Mouse (Mus musculus) forebrain, embryonic 14.5 days (tissue): ENCODE data around the gene Lrmda. TPM values are rescaled to one million over a fixed set of nuclear protein-coding genes. Genes with fewer than 3 reads are reported as not detected.

ENCODE experiments used
- ATAC-seq: fragments of 200-750 bp; cut with Nextera tagmentation; 2 replicates; pipeline ENCODE4 v1.8.0; 2017; ENCODE audit warnings: mild to moderate bottlenecking, moderate library complexity
- DNase-seq: peaks from one replicate; pipeline ENCODE4 v3.0.0-alpha.2; 2015; ENCODE audit warnings: low spot score
- H3K27ac ChIP-seq: fragments of 300-500 bp; sonication (generic); 2 replicates; pipeline ENCODE4 v1.5.1; 2014; ENCODE audit warnings: low read depth, mild to moderate bottlenecking, control low read depth, low read length, moderate library complexity
- H3K27me3 ChIP-seq: fragments of 300-500 bp; sonication (generic); replicated peaks from 2 replicates; pipeline ENCODE4 v1.6.1; 2014; ENCODE audit warnings: low read length, control low read depth, mixed read lengths; ENCODE audit not compliant: control insufficient read depth, insufficient read depth
- H3K36me3 ChIP-seq: fragments of 300-500 bp; sonication (generic); 2 replicates; pipeline ENCODE4 v1.6.1; 2014; ENCODE audit warnings: low read length, control low read depth; ENCODE audit not compliant: control insufficient read depth, insufficient read depth
- H3K4me1 ChIP-seq: fragments of 300-500 bp; sonication (generic); 2 replicates; pipeline ENCODE4 v1.6.1; 2014; ENCODE audit warnings: antibody characterized with exemption, low read length, control low read depth; ENCODE audit not compliant: control insufficient read depth, insufficient read depth
- H3K4me2 ChIP-seq: fragments of 300-500 bp; sonication (generic); 2 replicates; pipeline ENCODE4 v1.6.1; 2014; ENCODE audit warnings: mild to moderate bottlenecking, control low read depth, low read length
- H3K4me3 ChIP-seq: fragments of 300-500 bp; sonication (generic); 2 replicates; pipeline ENCODE4 v1.5.1; 2014; ENCODE audit warnings: low read depth, low read length, control low read depth
- H3K9ac ChIP-seq: fragments of 300-500 bp; sonication (generic); 2 replicates; pipeline ENCODE4 v1.6.1; 2014; ENCODE audit warnings: mild to moderate bottlenecking, low read length, control low read depth, moderate library complexity
- H3K9me3 ChIP-seq: fragments of 300-500 bp; sonication (generic); replicated peaks from 2 replicates; pipeline ENCODE4 v1.6.1; 2016; ENCODE audit warnings: low read length, control low read depth, mixed read lengths; ENCODE audit not compliant: control insufficient read depth
- WGBS: fragments of 180-500 bp; shearing (Covaris S2); extraction: QIAGEN DNeasy Blood & Tissue Kit; methylation state at CpG from one replicate; pipeline ENCODE4 v1.1.7; 2014; 5-methylcytosine and 5-hydroxymethylcytosine counted together
- polyA plus RNA-seq: library from polyadenylated mRNA; unstranded; fragments of >200 nt; fragmentation: Nextera tagmentation; extraction: Ambion mirVana; gene quantifications from 2 replicates; pipeline ENCODE4 v1.2.1, GENCODE M21; 2014

Lrmda gene
- polyA plus RNA-seq, 1 experiment from 2014 or later, result not detected

GRCm38 (mm10) chr14:22574006-22574405, 554.5 kb downstream of the Lrmda start:
- ATAC-seq (no peak), DNase-seq (no peak)
- 76% methylated on average over 4 of the region's 4 CpGs for WGBS
- no peak overlapping the region for H3K4me2 ChIP-seq
- H3K9me3 ChIP-seq, result no peaks in the 10 kb centered on the region
- no peaks in the 10 kb centered on the region for H3K36me3 ChIP-seq
- H3K4me1 ChIP-seq, result peaks cover 10% of the 10 kb centered on the region
- 0 out of 2 replicates have a peak, but pooled peaks cover 6% of the 10 kb centered on the region for H3K27me3 ChIP-seq
- no peak overlapping the region for H3K4me3 ChIP-seq
- H3K9ac ChIP-seq, result no peak overlapping the region
- no peak overlapping the region for H3K27ac ChIP-seq

- peaks cover 10% of the 10 kb centered on the region for H3K4me1 ChIP-seq
- DNase-seq, result no peak
- H3K27ac ChIP-seq, result 0 out of 2 replicates have a peak overlapping the region, but pooled peaks have one; percentile 18
- 0 out of 2 replicates have a peak, but pooled peaks cover 6% of the 10 kb centered on the region for H3K27me3 ChIP-seq
- no peak overlapping the region for H3K9ac ChIP-seq
- H3K9me3 ChIP-seq, result no peaks in the 10 kb centered on the region
- no peak overlapping the region for H3K4me3 ChIP-seq
- no peaks in the 10 kb centered on the region for H3K36me3 ChIP-seq
- no peak overlapping the region for H3K4me2 ChIP-seq
- ATAC-seq, result no peak
- 27% methylated on average over 6 of the region's 6 CpGs for WGBS
These were observed 556.9 kb downstream of the Lrmda start for GRCm38 (mm10) chr14:22576441-22576840.

DNA sequence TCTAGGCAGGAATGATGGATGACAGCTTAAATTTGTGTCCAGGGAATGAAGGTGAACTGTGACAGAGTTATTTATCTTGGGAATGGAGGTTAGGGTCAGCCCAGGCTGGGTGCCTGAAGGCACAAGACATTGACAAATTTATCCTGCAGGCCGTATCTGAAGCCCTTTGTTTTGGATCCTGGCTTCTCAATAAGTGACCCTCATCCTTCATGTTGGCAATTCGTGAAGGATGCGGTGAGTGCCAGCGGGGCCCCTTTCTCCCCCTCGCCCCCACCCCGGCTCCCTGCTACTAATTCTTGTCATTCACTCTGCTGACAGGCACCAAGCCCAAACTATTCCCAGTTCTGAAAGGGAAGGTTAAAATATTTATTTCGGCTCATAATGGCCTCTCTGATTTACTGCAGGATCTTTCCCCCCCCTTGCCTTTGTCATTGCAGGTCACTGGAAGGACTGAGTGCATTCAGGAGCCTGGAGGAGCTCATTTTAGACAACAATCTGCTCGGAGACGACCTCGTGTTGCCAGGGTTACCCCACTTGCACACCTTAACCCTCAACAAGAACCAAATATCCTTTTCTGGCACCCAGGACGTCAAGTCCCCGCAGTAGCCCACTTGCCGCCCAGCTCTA, 558.0 kb downstream of the Lrmda start:
- peak overlapping the region; percentile 8; the same call in 1 of the 2 replicates for H3K9ac ChIP-seq
- ATAC-seq, result peak; percentile 40; the same call in 1 of the 2 replicates
- WGBS, result 27% methylated on average over 13 of the region's 13 CpGs

DNA sequence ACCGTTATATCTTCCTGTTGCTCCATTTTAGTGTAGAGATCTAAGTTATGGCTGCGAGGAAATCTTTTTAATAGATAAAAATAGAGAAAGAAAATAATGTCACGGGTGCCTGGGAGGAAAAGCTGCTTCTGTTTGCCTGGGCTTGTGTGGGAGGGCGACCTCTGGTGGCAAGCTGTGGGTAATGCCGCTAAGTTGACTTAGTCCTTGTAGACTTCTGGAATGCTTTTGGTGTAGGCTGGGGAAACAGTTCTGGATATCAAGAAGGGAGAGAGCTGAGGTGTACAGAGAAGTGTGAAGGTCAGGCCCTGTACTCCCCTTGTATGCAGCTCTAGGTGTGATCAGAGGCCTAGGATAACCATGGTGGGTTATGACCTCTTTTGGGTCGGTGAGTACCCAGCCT, 558.7 kb downstream of the Lrmda start:
- H3K27ac ChIP-seq, result no peak overlapping the region
- H3K36me3 ChIP-seq, result no peaks in the 10 kb centered on the region
- DNase-seq (peak; percentile 87), ATAC-seq (peak; percentile 33)
- no peaks in the 10 kb centered on the region for H3K9me3 ChIP-seq
- 0 out of 2 replicates have a peak, but pooled peaks cover 6% of the 10 kb centered on the region for H3K27me3 ChIP-seq
- WGBS, result 19% methylated on average over 6 of the region's 6 CpGs
- H3K4me1 ChIP-seq, result peaks cover 10% of the 10 kb centered on the region
- no peak overlapping the region for H3K9ac ChIP-seq
- peak overlapping the region; percentile 3; the same call in 1 of the 2 replicates for H3K4me2 ChIP-seq
- no peak overlapping the region for H3K4me3 ChIP-seq

More for the DNA sequence above, 558.0 kb downstream of the Lrmda start:
- Histone ChIP-seq H3K4me2 (peak overlapping the region; percentile 3; the same call in 1 of the 2 replicates), H3K9me3 (no peaks in the 10 kb centered on the region), H3K27ac (no peak overlapping the region), H3K36me3 (no peaks in the 10 kb centered on the region), H3K27me3 (0 out of 2 replicates have a peak, but pooled peaks cover 6% of the 10 kb centered on the region), H3K4me1 (peaks cover 10% of the 10 kb centered on the region), H3K4me3 (no peak overlapping the region)
- no peak for DNase-seq

DNA sequence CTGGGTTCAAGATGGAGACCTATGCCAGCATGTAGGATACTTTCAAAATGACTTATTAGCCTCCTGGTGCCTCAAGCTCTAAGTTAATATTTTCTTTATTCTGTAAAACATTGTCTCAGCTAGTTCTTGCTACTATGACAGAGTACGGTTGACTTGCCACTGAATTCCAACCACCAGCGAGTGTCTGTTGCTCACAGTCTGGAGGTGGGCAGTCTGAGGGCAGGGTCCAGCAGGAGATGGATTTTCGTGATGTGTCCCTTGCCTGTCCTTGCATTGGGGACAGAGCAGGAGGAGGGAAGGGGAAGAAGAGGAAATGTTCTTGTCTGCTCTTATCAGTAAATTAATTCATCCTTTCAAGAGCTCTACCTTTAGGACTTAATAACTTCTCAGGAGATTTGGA, 559.5 kb downstream of the Lrmda start:
- H3K36me3 ChIP-seq, result no peaks in the 10 kb centered on the region
- H3K4me1 ChIP-seq, result peaks cover 10% of the 10 kb centered on the region
- 79% methylated on average over 3 of the region's 3 CpGs for WGBS
- H3K9me3 ChIP-seq, result no peaks in the 10 kb centered on the region
- no peak overlapping the region for H3K4me3 ChIP-seq
- H3K4me2 ChIP-seq, result no peak overlapping the region
- no peak overlapping the region for H3K9ac ChIP-seq
- ATAC-seq, result no peak
- 0 out of 2 replicates have a peak, but pooled peaks cover 6% of the 10 kb centered on the region for H3K27me3 ChIP-seq
- DNase-seq, result no peak
- H3K27ac ChIP-seq, result no peak overlapping the region

- Histone ChIP-seq H3K4me2 (no peak overlapping the region), H3K36me3 (no peaks in the 10 kb centered on the region), H3K27me3 (no peaks in the 10 kb centered on the region), H3K27ac (no peak overlapping the region), H3K9me3 (no peaks in the 10 kb centered on the region), H3K4me3 (no peak overlapping the region), H3K9ac (no peak overlapping the region), H3K4me1 (peaks cover 8% of the 10 kb centered on the region)
- no peak for DNase-seq
- no peak for ATAC-seq
- 93% methylated on average over 9 of the region's 9 CpGs for WGBS
These were observed 562.6 kb downstream of the Lrmda start for GRCm38 (mm10) chr14:22582065-22582464.

- Histone ChIP-seq H3K4me1 (no peaks in the 10 kb centered on the region), H3K36me3 (no peaks in the 10 kb centered on the region), H3K4me3 (no peak overlapping the region), H3K27ac (no peak overlapping the region), H3K27me3 (no peaks in the 10 kb centered on the region), H3K9me3 (no peaks in the 10 kb centered on the region), H3K4me2 (no peak overlapping the region), H3K9ac (no peak overlapping the region)
- WGBS, result 80% methylated on average over 4 of the region's 4 CpGs
- ATAC-seq, result no peak
- no peak for DNase-seq
These were observed 566.8 kb downstream of the Lrmda start for GRCm38 (mm10) chr14:22586281-22586680.

DNA sequence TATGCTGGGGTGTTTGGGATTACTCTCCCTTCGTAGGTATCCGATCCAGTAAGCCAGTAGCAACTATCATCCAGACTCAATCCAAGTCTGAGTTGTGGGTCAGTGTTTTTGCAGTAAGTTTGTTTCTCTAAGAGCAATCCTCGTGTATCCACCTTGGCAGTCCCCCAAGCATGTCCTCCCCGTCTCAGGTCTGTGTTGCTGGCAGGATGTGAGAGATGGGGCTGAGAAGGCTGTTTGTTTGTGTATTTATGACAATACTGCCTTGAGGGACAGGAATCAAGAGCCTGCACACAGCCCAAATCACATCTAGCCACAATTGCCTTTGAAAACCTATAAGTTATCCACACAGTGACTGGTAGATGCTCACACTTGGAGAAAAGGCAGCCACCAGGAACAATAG, 567.3 kb downstream of the Lrmda start:
- H3K27ac ChIP-seq, result no peak overlapping the region
- no peak overlapping the region for H3K4me2 ChIP-seq
- no peaks in the 10 kb centered on the region for H3K27me3 ChIP-seq
- H3K36me3 ChIP-seq, result no peaks in the 10 kb centered on the region
- no peak overlapping the region for H3K9ac ChIP-seq
- WGBS, result 85% methylated on average over 4 of the region's 4 CpGs
- H3K4me1 ChIP-seq, result no peaks in the 10 kb centered on the region
- no peak overlapping the region for H3K4me3 ChIP-seq
- H3K9me3 ChIP-seq, result no peaks in the 10 kb centered on the region
- ATAC-seq, result no peak
- no peak for DNase-seq

- 64% methylated on average over 4 of the region's 4 CpGs for WGBS
- Histone ChIP-seq H3K27ac (no peak overlapping the region), H3K9ac (no peak overlapping the region), H3K27me3 (no peaks in the 10 kb centered on the region), H3K9me3 (no peaks in the 10 kb centered on the region), H3K4me3 (no peak overlapping the region), H3K36me3 (no peaks in the 10 kb centered on the region), H3K4me2 (no peak overlapping the region), H3K4me1 (no peaks in the 10 kb centered on the region)
- ATAC-seq (no peak), DNase-seq (no peak)
These were observed 567.9 kb downstream of the Lrmda start for GRCm38 (mm10) chr14:22587285-22587957.
